Mouse (Mus musculus) lung, postnatal 14 days (tissue): ENCODE data around the gene Cdca4.

ENCODE experiments used
- DNase-seq: peaks from one replicate; pipeline ENCODE4 v3.0.0; 2021

Gene Cdca4

GRCm38 (mm10) chr12:112797672-112798331, 31.4 kb downstream of the Cdca4 start:
- peak; percentile 52 for DNase-seq

- DNase-seq: no peak
Observed at GRCm38 (mm10) chr12:112796551-112797510, 32.4 kb downstream of the Cdca4 start.

- DNase-seq: peak; percentile 20
Observed at GRCm38 (mm10) chr12:112795466-112796104, 33.6 kb downstream of the Cdca4 start.

GRCm38 (mm10) chr12:112794998-112795397, 34.2 kb downstream of the Cdca4 start:
- DNase-seq: no peak

GRCm38 (mm10) chr12:112794356-112794816, 34.8 kb downstream of the Cdca4 start:
- no peak for DNase-seq

- peak; percentile 67 for DNase-seq
Observed at GRCm38 (mm10) chr12:112793601-112794355, 35.4 kb downstream of the Cdca4 start.

- DNase-seq: no peak
Observed at GRCm38 (mm10) chr12:112791026-112791425, 38.2 kb downstream of the Cdca4 start.

GRCm38 (mm10) chr12:112774481-112774880, 54.7 kb downstream of the Cdca4 start:
- no peak for DNase-seq

GRCm38 (mm10) chr12:112774026-112774425, 55.2 kb downstream of the Cdca4 start:
- DNase-seq: no peak

- no peak for DNase-seq
Observed at GRCm38 (mm10) chr12:112773366-112773765, 55.9 kb downstream of the Cdca4 start.

GRCm38 (mm10) chr12:112772306-112772705, 56.9 kb downstream of the Cdca4 start:
- no peak for DNase-seq

- DNase-seq: no peak
Observed at GRCm38 (mm10) chr12:112770396-112770795, 58.8 kb downstream of the Cdca4 start.
